16 mouse cellular contexts compared by ENCODE assay signal in the genomic region with DNA sequence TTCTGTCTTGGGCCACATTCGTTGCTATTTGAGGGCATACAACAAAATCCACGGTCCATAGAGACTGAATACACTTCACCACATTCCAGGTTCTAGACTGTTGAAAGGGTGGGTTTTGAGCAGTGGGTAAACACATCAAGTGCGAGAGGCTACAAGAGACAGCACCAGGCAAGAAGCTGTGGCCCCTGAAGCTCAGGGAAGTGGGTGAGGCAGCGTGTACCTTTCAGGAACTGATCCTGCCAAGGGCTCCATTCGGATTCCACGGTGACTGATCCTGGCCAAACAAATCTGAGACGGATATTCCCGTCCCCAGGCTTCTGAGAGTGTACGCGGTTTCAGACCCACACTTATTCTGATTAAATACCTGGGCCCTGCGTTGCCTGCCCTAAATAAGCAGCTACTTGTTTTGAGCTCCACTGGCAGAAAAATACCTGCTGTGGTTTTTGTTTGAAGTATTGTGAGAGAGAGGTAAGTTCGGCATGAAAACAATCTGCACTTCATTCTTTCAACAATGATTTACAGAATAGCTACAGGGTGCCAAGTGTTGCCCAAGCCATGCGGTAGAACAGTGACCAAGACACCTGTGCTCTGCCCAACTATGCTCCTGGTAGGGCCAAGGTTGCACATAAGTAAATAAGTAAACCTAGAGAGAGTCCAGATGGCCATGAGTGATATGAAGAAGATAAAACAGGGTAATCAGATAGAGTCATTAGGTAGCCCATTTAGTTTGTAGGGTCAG. TPM values are rescaled to one million over a fixed set of nuclear protein-coding genes. Genes with fewer than 3 reads are reported as not detected.
A peak's percentile ranks its signal among the peaks of the same experiment; 100 is the strongest.
DNase-seq lines count a peak whose midpoint lies in the region; ATAC-seq and TF ChIP-seq lines count a peak whose summit lies in the region.
"Had no signal": no experiment of that assay in that cellular context is flagged by ENCODE, and none has a peak within 500 bp of the region (broad histone marks: within the 10 kb centered on the region; RNA-seq: fewer than 3 reads in every experiment).

No protein-coding gene starts in this region.

- H3K27me3 ChIP-seq in intestine, embryonic 15.5 days (replicated peaks) = no peaks in the 10 kb centered on the region
- H3K27me3 ChIP-seq in kidney, postnatal 0 days (ENCODE audit: insufficient read depth, low read length) = no peaks in the 10 kb centered on the region
- H3K27me3 ChIP-seq: CH12.LX; embryonic facial prominence, embryonic 12.5 days; heart, embryonic 15.5 days; megakaryocyte, embryonic 14.5 days had no signal

- ATAC-seq in intestine, embryonic 15.5 days = peak; percentile 79
- ATAC-seq in kidney, postnatal 0 days (replicated peaks; ENCODE audit: low FRiP score, low read depth) = peak; percentile 86
- ATAC-seq: hindbrain, embryonic 16.5 days had no signal

- H3K36me3 ChIP-seq in intestine, embryonic 15.5 days = no peaks in the 10 kb centered on the region
- no peaks in the 10 kb centered on the region for H3K36me3 ChIP-seq in kidney, postnatal 0 days (ENCODE audit: insufficient read depth, low read length)
- H3K36me3 ChIP-seq: embryonic facial prominence, embryonic 12.5 days; heart, embryonic 15.5 days; limb, embryonic 10.5 days had no signal

- no peak overlapping the region for H3K4me3 ChIP-seq in intestine, embryonic 15.5 days (replicated peaks)
- no peak overlapping the region for H3K4me3 ChIP-seq in kidney, postnatal 0 days (replicated peaks; ENCODE audit: low read depth, low read length)
- H3K4me3 ChIP-seq: embryonic facial prominence, embryonic 12.5 days; gastrocnemius, adult 2 months; heart, embryonic 15.5 days; limb, embryonic 10.5 days; megakaryocyte, embryonic 14.5 days had no signal

- H3K4me1 ChIP-seq in intestine, embryonic 15.5 days (replicated peaks) = no peaks in the 10 kb centered on the region
- no peaks in the 10 kb centered on the region for H3K4me1 ChIP-seq in kidney, postnatal 0 days (replicated peaks; ENCODE audit: insufficient read depth, low read length)
- H3K4me1 ChIP-seq: embryonic facial prominence, embryonic 12.5 days; heart, embryonic 15.5 days; limb, embryonic 10.5 days had no signal

- DNase-seq in fat pad, adult 2 months (ENCODE audit: extremely low read depth, low read depth, low spot score) = peak; percentile 14
- DNase-seq in kidney, postnatal 0 days (ENCODE audit: low spot score) = peak; percentile 48
- peak; percentile 5 for DNase-seq in lung, postnatal 10 days
- no peak for DNase-seq in cerebellum, adult 11 months
- no peak for DNase-seq in layer of hippocampus, adult 11-12 months (ENCODE audit: low spot score)
- DNase-seq in gastrocnemius, postnatal 4 days (ENCODE audit: low spot score in 2 of 2) = no peak
- DNase-seq: cerebellum, postnatal 36 days; gastrocnemius, adult 2 months; right cerebral cortex, postnatal 14 days had no signal

- peak overlapping the region; percentile 15; the same call in 1 of the 2 replicates for H3K4me2 ChIP-seq in intestine, embryonic 15.5 days (replicated peaks)
- peak overlapping the region; percentile 11 for H3K4me2 ChIP-seq in kidney, postnatal 0 days (ENCODE audit: low read length)
- H3K4me2 ChIP-seq: embryonic facial prominence, embryonic 12.5 days; heart, embryonic 15.5 days had no signal

- no peak overlapping the region for H3K27ac ChIP-seq in intestine, embryonic 15.5 days
- H3K27ac ChIP-seq in kidney, postnatal 0 days = peak overlapping the region; percentile 64
- H3K27ac ChIP-seq: embryonic facial prominence, embryonic 12.5 days; gastrocnemius, adult 2 months; heart, embryonic 15.5 days; limb, embryonic 10.5 days had no signal

- WGBS in intestine, embryonic 15.5 days = 61% methylated on average over 13 of the region's 13 CpGs
- WGBS in kidney, postnatal 0 days = 47% methylated on average over 13 of the region's 13 CpGs

- no peak overlapping the region for H3K9ac ChIP-seq in intestine, embryonic 15.5 days
- H3K9ac ChIP-seq in kidney, postnatal 0 days (ENCODE audit: low read depth, low read length) = no peak overlapping the region
- H3K9ac ChIP-seq: embryonic facial prominence, embryonic 12.5 days; heart, embryonic 15.5 days had no signal

- TF ChIP-seq CTCF in kidney, postnatal 0 days (IDR thresholded peaks at IDR 0.05; ENCODE audit: low read depth) = no peak

- H3K9me3 ChIP-seq in intestine, embryonic 15.5 days = no peaks in the 10 kb centered on the region
- no peaks in the 10 kb centered on the region for H3K9me3 ChIP-seq in kidney, postnatal 0 days (replicated peaks; ENCODE audit: low read length)
- H3K9me3 ChIP-seq: embryonic facial prominence, embryonic 12.5 days; heart, embryonic 15.5 days; limb, embryonic 10.5 days; megakaryocyte, embryonic 14.5 days had no signal

RNA-seq across cellular contexts. Expression of a gene that starts 16.1 kb away (rescaled TPM):
- 37.9 and 40.5 TPM in 2 replicates for polyA plus RNA-seq in intestine, embryonic 15.5 days (2015; fragmentation: Nextera tagmentation; extraction: Ambion mirVana)
- 18.3 and 19.3 TPM in 2 replicates for polyA plus RNA-seq in kidney, postnatal 0 days (2015; fragmentation: Nextera tagmentation; extraction: Ambion mirVana)
- total RNA-seq in gastrocnemius, postnatal 4 days (2021) = 10 to 100 TPM; 11.4 to 11.7 TPM
- total RNA-seq: CH12.LX had no signal

Comparison
In these comparisons a context has a peak if more than half of its experiments do, and no peak if none do; other contexts are left out.
1. DNase-seq: peak in fat pad, adult 2 months (single experiment), kidney, postnatal 0 days (single experiment) and lung, postnatal 10 days (single experiment); none in cerebellum, adult 11 months (single experiment), layer of hippocampus, adult 11-12 months (single experiment) and gastrocnemius, postnatal 4 days (0 of 2).